Mouse (Mus musculus) cerebellum, postnatal 25 days (tissue): ENCODE results near the gene Pomgnt2.

Experiments
- DNase-seq, 2 experiments: peaks; one replicate each; pipeline ENCODE4 v3.0.0; 2021; ENCODE audit warnings: mixed read lengths in 2 of 2

Gene Pomgnt2

DNA sequence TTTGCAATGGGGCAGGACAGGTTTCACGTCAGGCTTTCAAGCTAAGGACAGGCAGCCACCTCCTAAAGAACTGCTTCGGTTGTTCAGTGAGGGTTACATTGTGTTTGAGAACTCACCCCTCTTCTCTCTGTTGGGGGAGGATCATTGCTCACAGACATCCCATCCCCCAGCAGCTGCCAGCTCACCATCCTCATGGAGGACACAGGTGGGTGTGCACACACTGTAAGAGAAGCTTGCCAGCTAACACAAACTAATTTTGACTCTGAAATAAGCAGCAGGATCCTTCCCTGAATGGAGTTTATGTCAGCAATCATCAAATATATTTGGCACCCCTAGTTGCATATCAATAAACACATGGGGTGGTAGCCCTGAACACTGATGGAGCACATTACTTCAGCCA is 15.9 kb upstream of the Pomgnt2 start:
- no peak for DNase-seq

- DNase-seq: no peak
These were observed 13.8 kb upstream of the Pomgnt2 start for GRCm38 (mm10) chr9:122010751-122011150.

DNA sequence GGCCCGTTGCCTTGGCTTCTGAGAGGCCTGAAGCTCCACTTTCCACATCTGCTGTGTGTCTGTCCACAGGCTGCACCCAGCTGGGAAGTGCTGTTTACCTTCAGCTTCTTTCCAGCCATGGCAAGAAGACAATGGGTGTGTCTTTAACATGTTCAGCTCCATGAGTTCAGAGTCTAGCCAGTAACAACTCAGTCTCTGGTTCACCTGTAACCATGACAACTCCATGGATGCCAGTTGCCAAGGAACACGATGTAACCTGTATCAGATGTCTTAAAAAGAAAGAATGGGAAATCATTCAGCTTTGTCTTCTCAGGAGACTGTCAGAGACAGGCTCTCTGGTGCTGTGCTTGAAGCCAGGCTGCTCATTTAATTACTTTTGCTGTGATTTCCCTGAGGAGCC is 12.0 kb upstream of the Pomgnt2 start:
- DNase-seq: no peak

DNA sequence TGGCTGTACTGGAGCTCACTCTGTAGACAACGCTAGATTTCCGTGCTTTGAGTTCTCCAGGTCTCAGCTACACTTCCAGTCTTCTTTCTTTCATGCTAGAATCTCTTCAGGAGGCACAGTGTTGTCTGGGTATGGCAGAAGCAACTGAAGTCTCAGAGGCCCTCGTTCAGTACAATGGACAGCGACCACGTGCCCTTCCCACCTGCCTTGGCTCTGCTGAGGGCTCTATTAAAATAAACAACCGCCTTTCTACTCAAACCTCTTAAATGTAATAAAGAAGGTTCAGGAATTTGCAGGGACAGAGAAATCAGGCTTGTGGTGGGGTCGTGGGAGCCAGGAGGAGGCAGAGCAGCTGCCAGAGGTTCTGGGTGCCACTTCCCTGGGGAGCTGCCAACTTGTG is 9.7 kb upstream of the Pomgnt2 start:
- no peak for DNase-seq

- no peak for DNase-seq
These were observed 9.3 kb upstream of the Pomgnt2 start for GRCm38 (mm10) chr9:122006175-122006574.

GRCm38 (mm10) chr9:121997978-121998377 is 1.1 kb upstream of the Pomgnt2 start:
- DNase-seq: no peak

DNA sequence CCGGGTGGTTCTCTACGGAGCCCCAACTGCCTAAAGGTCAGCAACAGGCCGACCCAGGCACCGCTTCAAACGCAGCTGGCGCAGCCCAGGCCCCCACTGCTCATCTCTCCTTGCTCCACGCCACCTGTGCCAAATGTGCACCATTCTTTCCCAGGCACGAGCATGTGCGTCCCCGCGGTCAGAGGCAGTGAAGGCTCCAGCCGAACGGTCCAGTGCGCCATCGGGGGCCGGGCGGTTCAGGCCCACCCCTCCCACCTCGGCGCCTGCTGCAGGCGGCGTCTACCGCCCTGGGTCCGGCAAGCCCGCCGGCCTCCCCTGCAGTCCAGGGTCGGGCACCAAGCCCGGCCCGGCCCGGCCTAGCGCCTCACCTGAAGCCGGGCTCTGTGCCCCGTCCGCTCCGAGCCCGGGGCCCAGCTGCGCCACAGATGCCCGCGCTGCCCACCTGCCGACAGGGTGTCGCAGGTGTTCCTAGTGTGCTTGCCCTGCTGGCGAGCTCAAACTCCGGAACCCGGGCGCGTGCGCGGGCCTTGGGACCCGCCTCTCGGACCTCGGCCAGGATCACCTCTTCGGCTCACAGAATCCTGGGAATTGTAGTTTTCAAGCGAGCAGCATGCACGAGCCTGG is 1.3 kb downstream of the Pomgnt2 start:
- peak; percentile 94 to 96 for DNase-seq

- DNase-seq: no peak
These were observed 1.8 kb downstream of the Pomgnt2 start for GRCm38 (mm10) chr9:121995077-121995476.

DNA sequence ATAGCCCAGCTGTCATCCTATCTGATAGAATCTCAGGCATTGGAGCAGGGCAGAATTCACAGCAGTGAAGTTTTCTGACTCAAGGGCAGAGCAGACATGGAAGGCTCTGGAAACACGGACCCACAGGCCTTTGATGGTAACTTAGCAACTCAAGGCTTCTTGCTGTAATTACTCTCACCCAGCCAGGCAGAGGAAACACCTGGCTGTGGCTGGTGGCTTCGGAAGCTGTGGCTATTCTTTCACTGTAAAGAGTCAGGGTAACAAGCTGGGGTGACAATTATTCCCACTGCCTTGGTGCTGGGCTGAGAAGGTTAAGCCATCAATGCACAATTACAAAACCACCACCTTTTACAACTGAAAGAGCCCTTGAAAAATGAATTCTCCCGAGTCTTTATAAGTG is 3.9 kb downstream of the Pomgnt2 start:
- no peak for DNase-seq

DNA sequence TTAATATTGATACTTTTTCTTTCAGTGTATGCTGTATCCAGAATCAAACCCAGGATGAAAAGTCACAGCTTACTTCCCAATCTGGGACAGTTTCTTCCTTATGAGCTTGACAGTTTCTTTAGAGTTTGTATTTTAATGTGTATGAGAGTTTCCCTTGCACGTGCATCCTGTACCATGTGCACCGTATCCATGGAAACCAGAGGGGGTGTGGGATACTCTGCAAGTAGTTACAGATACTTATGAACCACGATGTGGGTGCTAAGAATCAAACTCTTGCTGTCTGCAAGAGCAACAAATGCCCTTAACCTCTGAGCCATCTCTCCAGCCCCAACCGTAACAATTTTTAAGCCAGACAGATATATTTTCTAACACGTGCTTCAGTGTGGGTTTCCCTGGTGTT is 5.9 kb downstream of the Pomgnt2 start:
- no peak for DNase-seq

- DNase-seq: no peak
These were observed 7.4 kb downstream of the Pomgnt2 start for GRCm38 (mm10) chr9:121989536-121989935.

DNA sequence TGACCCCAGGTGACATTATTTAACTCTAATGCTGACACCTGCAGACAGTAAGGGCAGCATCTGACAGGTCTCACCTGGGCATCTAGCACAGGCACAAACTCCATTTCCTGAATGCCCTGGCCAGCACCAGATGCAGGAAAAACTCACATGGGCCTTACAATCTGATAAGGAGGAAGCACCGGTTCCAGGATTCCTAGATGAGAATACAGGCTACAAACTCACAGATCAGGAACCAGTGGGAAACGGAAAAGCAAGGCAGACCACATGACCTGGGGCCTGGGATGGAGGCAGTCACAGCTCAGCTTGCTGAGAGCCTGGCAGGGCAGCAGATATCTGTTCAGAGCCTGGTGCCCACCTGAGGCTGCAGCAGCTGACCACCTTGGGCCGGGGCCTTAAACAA is 8.0 kb downstream of the Pomgnt2 start:
- DNase-seq: peak in 1 of 2 experiments; percentile 36

DNA sequence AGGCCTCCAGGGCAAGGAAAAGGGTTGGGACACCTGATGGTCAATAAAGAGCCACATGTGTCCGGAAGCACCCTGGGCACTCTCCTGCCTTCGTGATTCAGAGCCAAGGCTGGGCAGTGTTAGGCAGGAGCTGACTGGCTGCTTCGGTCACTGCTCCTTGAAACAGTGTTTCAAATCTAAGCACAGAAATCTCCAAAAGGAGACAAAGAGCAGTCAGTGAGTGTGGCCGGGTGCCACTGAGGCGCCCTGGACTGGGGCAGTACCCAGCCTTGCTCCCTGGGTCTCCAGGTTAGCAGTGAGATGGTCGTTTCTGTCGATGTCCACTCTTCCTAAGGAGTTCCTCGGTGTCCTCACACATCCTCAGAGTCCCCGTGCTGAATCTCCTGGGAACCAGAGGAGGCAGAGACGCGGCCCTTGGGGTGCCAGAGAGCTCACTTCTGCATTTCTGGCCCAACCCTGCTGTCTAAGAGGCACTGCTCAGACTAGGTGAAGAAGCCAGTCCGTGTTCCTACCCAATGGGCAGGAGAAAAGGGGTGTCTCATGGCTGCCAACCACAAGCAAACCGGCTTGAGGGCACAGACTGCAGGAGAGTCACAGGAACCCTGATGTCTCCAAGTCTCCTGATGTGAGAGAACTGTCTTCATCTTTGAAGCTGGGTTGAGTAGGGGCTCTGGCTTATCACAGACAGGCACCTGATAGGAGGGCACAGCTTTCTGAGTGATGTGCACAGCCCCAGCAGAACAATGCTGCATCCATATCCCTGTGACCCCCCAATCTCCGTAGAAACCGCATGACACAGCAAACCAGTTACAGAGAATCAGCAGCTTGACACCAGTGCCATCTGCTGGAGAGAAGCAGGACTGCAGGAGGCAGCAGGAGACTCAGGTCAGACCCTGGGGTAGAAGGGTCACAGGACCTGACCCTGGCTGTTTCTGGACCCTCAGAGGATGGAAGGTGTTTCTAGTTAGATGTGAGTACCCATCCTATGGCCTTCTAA is 12.1 kb downstream of the Pomgnt2 start:
- DNase-seq: peak; percentile 85 to 89

GRCm38 (mm10) chr9:121983504-121983903 is 13.4 kb downstream of the Pomgnt2 start:
- DNase-seq: peak; percentile 91 to 95

DNA sequence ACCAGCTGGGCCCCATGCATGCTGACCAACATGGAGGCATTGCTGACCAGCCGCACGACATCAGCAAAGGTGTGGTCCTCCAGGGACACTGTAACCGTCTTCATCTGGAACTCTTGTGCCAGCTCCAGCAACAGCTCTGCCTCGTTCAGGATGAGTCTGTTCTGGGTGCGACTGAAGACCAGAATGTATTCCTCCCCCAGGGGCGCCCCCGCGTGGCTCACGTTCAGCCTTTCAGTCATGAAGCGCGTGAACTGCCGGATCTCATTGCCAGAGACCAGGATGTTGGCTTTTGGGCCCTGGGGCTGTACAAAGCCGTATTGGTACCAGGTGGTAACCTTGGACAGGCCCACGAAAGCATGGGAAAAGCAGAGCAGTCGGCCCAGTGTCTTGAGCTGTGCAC is 14.2 kb downstream of the Pomgnt2 start:
- peak in 1 of 2 experiments; percentile 31 for DNase-seq

DNA sequence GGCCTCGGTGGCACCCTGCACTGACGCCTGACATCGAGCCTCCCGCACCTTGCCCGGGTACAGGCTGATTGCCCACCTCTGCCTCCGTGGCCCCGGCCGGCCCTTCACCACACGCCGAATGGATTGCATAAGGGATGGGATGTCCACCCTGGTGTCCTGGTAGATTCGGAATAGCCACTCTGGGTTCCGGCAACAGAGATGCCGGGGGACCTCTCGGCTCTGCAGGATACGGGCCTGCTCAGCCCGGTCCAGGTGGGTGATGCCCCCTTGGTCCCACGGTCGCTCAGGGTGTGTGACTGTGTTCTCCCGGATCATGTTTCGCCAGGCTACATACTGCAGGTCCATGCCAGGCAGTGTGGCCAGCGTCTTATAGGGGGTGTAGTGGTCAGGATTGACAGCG is 14.7 kb downstream of the Pomgnt2 start:
- DNase-seq: no peak

- no peak for DNase-seq
These were observed 15.3 kb downstream of the Pomgnt2 start for GRCm38 (mm10) chr9:121981466-121982105.

DNA sequence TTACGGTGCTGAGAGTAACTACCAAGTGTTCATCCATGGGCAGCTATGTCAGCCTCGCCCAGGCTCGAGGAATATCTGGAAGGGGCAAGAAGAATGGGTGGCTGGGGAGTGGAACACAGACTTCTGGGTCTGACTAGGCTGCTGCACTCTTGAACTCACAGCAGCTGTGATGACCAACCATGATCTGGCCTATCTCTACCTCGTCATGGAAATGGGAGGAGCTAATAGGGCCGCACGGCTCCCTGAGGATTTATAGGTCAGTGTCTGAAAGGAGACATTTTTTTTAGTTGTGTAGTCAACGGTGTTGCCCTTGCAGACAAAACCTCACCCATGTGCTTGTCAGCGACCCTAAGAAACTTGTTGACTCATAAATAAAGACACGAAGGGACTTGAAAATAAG is 15.9 kb downstream of the Pomgnt2 start:
- DNase-seq: no peak

DNA sequence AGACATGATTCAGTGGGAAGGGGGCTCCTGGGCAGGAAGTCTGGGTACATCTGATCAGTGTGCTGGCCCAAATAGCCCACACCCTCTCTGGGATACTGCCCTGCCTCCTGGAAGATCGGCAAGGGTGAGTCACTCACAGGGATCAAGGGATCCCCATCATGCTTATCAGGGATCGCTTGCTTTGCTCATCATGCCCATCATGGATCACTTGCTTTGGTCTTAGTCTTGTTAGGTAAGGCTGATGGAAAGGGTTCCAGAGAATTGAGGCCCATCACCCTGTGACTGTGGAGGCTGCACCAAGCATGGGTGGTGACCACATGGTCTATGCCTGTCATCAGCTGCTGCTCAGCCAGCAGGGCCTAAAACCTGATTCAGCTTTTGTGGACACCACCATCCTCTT is 21.6 kb downstream of the Pomgnt2 start:
- peak in 1 of 2 experiments; percentile 23 for DNase-seq

- DNase-seq: peak; percentile 74 to 77
These were observed 22.5 kb downstream of the Pomgnt2 start for GRCm38 (mm10) chr9:121974141-121974986.

DNA sequence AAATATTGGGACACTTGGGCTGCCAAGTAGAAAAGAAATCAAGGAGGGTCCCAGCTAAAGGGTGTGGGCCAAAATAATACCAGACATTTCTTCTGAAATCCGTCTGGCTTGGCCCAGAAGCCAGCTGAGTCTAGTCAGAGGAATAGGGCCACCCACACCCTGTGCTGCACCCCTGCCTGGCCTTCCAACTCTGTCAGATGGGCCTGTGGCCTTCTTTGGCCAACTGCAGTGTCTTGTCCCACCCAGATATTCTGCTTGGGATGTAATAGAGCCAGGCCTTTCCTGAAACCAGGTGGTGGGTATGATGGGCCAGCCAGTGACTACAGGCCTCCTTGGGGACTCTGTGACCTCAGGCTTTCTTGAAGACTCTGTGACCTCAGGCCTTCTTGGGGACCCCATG is 23.7 kb downstream of the Pomgnt2 start:
- no peak for DNase-seq

DNA sequence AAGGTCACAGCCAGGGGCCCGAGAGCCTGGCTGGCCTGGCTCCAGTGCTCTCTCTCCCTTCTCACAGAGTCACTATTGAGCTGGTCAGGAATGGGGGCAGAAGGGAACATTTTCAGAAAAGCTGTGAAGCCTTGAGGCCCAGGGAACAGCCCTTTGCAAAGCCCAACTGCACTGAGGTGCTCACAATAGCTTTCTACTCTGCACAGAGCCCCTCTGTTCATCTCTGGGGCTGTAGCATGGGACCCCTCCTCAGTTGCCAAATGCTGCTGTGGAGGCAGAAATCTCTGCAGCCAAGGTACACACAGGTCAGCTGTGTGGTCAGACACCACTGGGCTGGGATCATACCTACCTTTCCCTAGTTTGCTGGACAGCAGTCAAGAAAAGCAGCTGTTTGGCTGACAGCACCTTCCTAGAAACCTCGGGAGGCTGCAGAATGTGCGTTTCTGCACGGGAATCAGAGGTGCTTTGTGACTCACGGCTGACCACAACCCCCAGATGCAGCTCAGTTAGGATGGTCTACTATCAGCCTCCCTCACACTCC is 27.0 kb downstream of the Pomgnt2 start:
- no peak for DNase-seq
